Mouse (Mus musculus): ENCODE data around the gene Igf1r. TPM values are rescaled to one million over a fixed set of nuclear protein-coding genes. Genes with fewer than 3 reads are reported as not detected.

Gene Igf1r
- polyA plus RNA-seq, 1 experiment from 2014 or later: 25.2 TPM

GRCm38 (mm10) chr7:68117567-68117966 is 164.9 kb downstream of the Igf1r start:
- Histone ChIP-seq H3K4me3 (no peak overlapping the region), H3K4me2 (no peak overlapping the region), H3K36me3 (ENCODE audit: poor library complexity, severe bottlenecking) (no peaks in the 10 kb centered on the region), H3K9me3 (replicated peaks) (no peaks in the 10 kb centered on the region), H3K9ac (no peak overlapping the region), H3K27me3 (no peaks in the 10 kb centered on the region), H3K4me1 (peaks cover 22% of the 10 kb centered on the region), H3K27ac (no peak overlapping the region)
- no peak for ATAC-seq
- 37% methylated on average over 5 of the region's 5 CpGs for WGBS

- no peak overlapping the region for H3K4me2 ChIP-seq
- no peaks in the 10 kb centered on the region for H3K9me3 ChIP-seq (replicated peaks)
- no peaks in the 10 kb centered on the region for H3K36me3 ChIP-seq (ENCODE audit: poor library complexity, severe bottlenecking)
- no peaks in the 10 kb centered on the region for H3K27me3 ChIP-seq
- no peak for ATAC-seq
- H3K4me3 ChIP-seq: no peak overlapping the region
- no peak overlapping the region for H3K27ac ChIP-seq
- WGBS: 19% methylated on average over 2 of the region's 2 CpGs
- H3K9ac ChIP-seq: no peak overlapping the region
- peaks cover 22% of the 10 kb centered on the region for H3K4me1 ChIP-seq
Observed at GRCm38 (mm10) chr7:68117981-68118380, 165.4 kb downstream of the Igf1r start.

GRCm38 (mm10) chr7:68119605-68120004 is 167.0 kb downstream of the Igf1r start:
- H3K36me3 ChIP-seq (ENCODE audit: poor library complexity, severe bottlenecking): no peaks in the 10 kb centered on the region
- H3K9me3 ChIP-seq (replicated peaks): no peaks in the 10 kb centered on the region
- ATAC-seq: no peak
- peaks cover 22% of the 10 kb centered on the region for H3K4me1 ChIP-seq
- H3K27me3 ChIP-seq: no peaks in the 10 kb centered on the region
- 73% methylated on average over 5 of the region's 5 CpGs for WGBS
- no peak overlapping the region for H3K4me2 ChIP-seq
- no peak overlapping the region for H3K4me3 ChIP-seq
- H3K9ac ChIP-seq: no peak overlapping the region
- no peak overlapping the region for H3K27ac ChIP-seq

GRCm38 (mm10) chr7:68122418-68122817 is 169.8 kb downstream of the Igf1r start:
- ATAC-seq: no peak
- Histone ChIP-seq H3K4me3 (no peak overlapping the region), H3K4me1 (peaks cover 28% of the 10 kb centered on the region), H3K27ac (no peak overlapping the region), H3K9me3 (replicated peaks) (no peaks in the 10 kb centered on the region), H3K27me3 (no peaks in the 10 kb centered on the region), H3K36me3 (ENCODE audit: poor library complexity, severe bottlenecking) (no peaks in the 10 kb centered on the region), H3K9ac (no peak overlapping the region), H3K4me2 (no peak overlapping the region)
- WGBS: 90% methylated on average over 3 of the region's 3 CpGs

- no peak for ATAC-seq
- no peak overlapping the region for H3K27ac ChIP-seq
- H3K4me1 ChIP-seq: peaks cover 27% of the 10 kb centered on the region
- no peaks in the 10 kb centered on the region for H3K27me3 ChIP-seq
- no peak overlapping the region for H3K4me3 ChIP-seq
- 84% methylated on average over 2 of the region's 2 CpGs for WGBS
- H3K9me3 ChIP-seq (replicated peaks): no peaks in the 10 kb centered on the region
- no peaks in the 10 kb centered on the region for H3K36me3 ChIP-seq (ENCODE audit: poor library complexity, severe bottlenecking)
- H3K9ac ChIP-seq: no peak overlapping the region
- no peak overlapping the region for H3K4me2 ChIP-seq
Observed at GRCm38 (mm10) chr7:68125347-68125746, 172.7 kb downstream of the Igf1r start.

GRCm38 (mm10) chr7:68127799-68128261 is 175.2 kb downstream of the Igf1r start:
- no peaks in the 10 kb centered on the region for H3K9me3 ChIP-seq (replicated peaks)
- H3K27ac ChIP-seq: peak overlapping the region; percentile 95
- H3K27me3 ChIP-seq: no peaks in the 10 kb centered on the region
- H3K4me2 ChIP-seq: peak overlapping the region; percentile 86
- peaks cover 46% of the 10 kb centered on the region for H3K4me1 ChIP-seq
- no peak for ATAC-seq
- no peaks in the 10 kb centered on the region for H3K36me3 ChIP-seq (ENCODE audit: poor library complexity, severe bottlenecking)
- 38% methylated on average over 6 of the region's 6 CpGs for WGBS
- peak overlapping the region; percentile 70 for H3K9ac ChIP-seq
- H3K4me3 ChIP-seq: peak overlapping the region; percentile 58; the same call in 1 of the 2 replicates

GRCm38 (mm10) chr7:68128271-68128674 is 175.6 kb downstream of the Igf1r start:
- Histone ChIP-seq H3K9me3 (replicated peaks) (no peaks in the 10 kb centered on the region), H3K4me1 (peaks cover 50% of the 10 kb centered on the region), H3K9ac (peak overlapping the region; percentile 70), H3K27me3 (no peaks in the 10 kb centered on the region), H3K36me3 (ENCODE audit: poor library complexity, severe bottlenecking) (no peaks in the 10 kb centered on the region), H3K4me2 (peak overlapping the region; percentile 86), H3K27ac (peak overlapping the region; percentile 95), H3K4me3 (peak overlapping the region; percentile 58)
- ATAC-seq: no peak
- 8% methylated on average over 7 of the region's 7 CpGs for WGBS

- peaks cover 56% of the 10 kb centered on the region for H3K4me1 ChIP-seq
- peak; percentile 95 for ATAC-seq
- WGBS: under 1% methylated on average over 19 of the region's 19 CpGs
- peak overlapping the region; percentile 58 for H3K4me3 ChIP-seq
- no peaks in the 10 kb centered on the region for H3K9me3 ChIP-seq (replicated peaks)
- peak overlapping the region; percentile 95 for H3K27ac ChIP-seq
- no peaks in the 10 kb centered on the region for H3K36me3 ChIP-seq (ENCODE audit: poor library complexity, severe bottlenecking)
- H3K27me3 ChIP-seq: no peaks in the 10 kb centered on the region
- peak overlapping the region; percentile 70 for H3K9ac ChIP-seq
- peak overlapping the region; percentile 86 for H3K4me2 ChIP-seq
Observed at GRCm38 (mm10) chr7:68129077-68129511, 176.5 kb downstream of the Igf1r start.

GRCm38 (mm10) chr7:68129546-68130253 is 177.1 kb downstream of the Igf1r start:
- WGBS: 2% methylated on average over 19 of the region's 19 CpGs
- H3K27me3 ChIP-seq: no peaks in the 10 kb centered on the region
- peak overlapping the region; percentile 95 for H3K27ac ChIP-seq
- no peaks in the 10 kb centered on the region for H3K36me3 ChIP-seq (ENCODE audit: poor library complexity, severe bottlenecking)
- peak overlapping the region; percentile 58 for H3K4me3 ChIP-seq
- peaks cover 56% of the 10 kb centered on the region for H3K4me1 ChIP-seq
- no peaks in the 10 kb centered on the region for H3K9me3 ChIP-seq (replicated peaks)
- H3K9ac ChIP-seq: peak overlapping the region; percentile 70
- ATAC-seq: peak; percentile 67
- H3K4me2 ChIP-seq: peak overlapping the region; percentile 86

- Histone ChIP-seq H3K27ac (no peak overlapping the region), H3K4me3 (no peak overlapping the region), H3K4me2 (no peak overlapping the region), H3K27me3 (no peaks in the 10 kb centered on the region), H3K36me3 (ENCODE audit: poor library complexity, severe bottlenecking) (no peaks in the 10 kb centered on the region), H3K4me1 (peaks cover 56% of the 10 kb centered on the region), H3K9me3 (replicated peaks) (no peaks in the 10 kb centered on the region), H3K9ac (no peak overlapping the region)
- WGBS: 58% methylated on average over 13 of the region's 13 CpGs
- no peak for ATAC-seq
Observed at GRCm38 (mm10) chr7:68130950-68131580, 178.4 kb downstream of the Igf1r start.

- H3K9me3 ChIP-seq (replicated peaks): no peaks in the 10 kb centered on the region
- H3K27ac ChIP-seq: no peak overlapping the region
- no peak overlapping the region for H3K9ac ChIP-seq
- no peaks in the 10 kb centered on the region for H3K27me3 ChIP-seq
- ATAC-seq: no peak
- 45% methylated on average over 6 of the region's 6 CpGs for WGBS
- H3K4me2 ChIP-seq: no peak overlapping the region
- H3K4me1 ChIP-seq: peaks cover 38% of the 10 kb centered on the region
- H3K36me3 ChIP-seq (ENCODE audit: poor library complexity, severe bottlenecking): no peaks in the 10 kb centered on the region
- no peak overlapping the region for H3K4me3 ChIP-seq
Observed at GRCm38 (mm10) chr7:68133679-68134078, 181.1 kb downstream of the Igf1r start.

- peaks cover 38% of the 10 kb centered on the region for H3K4me1 ChIP-seq
- H3K9me3 ChIP-seq (replicated peaks): no peaks in the 10 kb centered on the region
- 91% methylated on average over 16 of the region's 16 CpGs for WGBS
- no peak overlapping the region for H3K4me3 ChIP-seq
- H3K36me3 ChIP-seq (ENCODE audit: poor library complexity, severe bottlenecking): no peaks in the 10 kb centered on the region
- no peak overlapping the region for H3K4me2 ChIP-seq
- H3K9ac ChIP-seq: no peak overlapping the region
- ATAC-seq: no peak
- H3K27me3 ChIP-seq: no peaks in the 10 kb centered on the region
- no peak overlapping the region for H3K27ac ChIP-seq
Observed at GRCm38 (mm10) chr7:68134948-68135347, 182.3 kb downstream of the Igf1r start.
